Comparison of ENCODE assay signal across 8 mouse cellular contexts in the genomic region with DNA sequence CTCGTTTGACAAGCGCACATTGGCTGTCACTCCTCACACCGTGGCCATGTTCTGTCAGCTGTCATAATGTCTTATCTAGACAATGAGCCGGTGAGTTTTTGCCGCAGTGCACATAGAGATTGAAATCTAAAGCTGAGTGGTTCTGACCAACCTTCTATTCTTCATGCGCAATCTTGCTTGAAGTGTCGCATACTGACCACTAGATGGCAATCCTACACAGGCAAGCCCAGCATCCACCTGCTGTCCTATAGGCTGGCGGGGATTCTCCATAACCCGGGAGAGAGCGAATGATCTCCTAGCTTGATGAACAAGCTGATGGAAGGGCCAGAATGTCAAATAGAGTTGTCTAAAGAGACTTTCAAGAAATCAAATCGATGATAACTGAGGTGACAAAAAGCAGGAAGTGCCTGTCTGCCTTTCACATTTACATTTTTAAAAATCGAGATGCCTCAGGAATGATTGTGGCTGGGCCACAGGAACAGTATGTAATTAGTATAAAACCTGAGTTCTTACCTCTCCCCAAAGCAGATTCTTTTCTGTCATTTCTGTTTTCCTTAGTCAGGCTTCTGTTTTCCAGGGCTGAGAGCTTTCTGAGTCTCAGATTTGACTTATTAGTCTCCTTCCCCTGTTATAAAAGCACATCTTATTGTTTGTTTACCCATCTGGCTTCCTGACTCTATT.
DNase-seq lines count a peak whose midpoint lies in the region; ATAC-seq and TF ChIP-seq lines count a peak whose summit lies in the region.

No protein-coding gene starts in this region.

- DNase-seq in heart, adult 11 months: no peak
- peak; percentile 82 for DNase-seq in embryonic facial prominence, embryonic 14.5 days (ENCODE audit: low spot score)
- peak; percentile 91 for DNase-seq in hindbrain, postnatal 0 days (ENCODE audit: low spot score)
- DNase-seq in layer of hippocampus, postnatal 25 days (ENCODE audit: extremely low spot score in 1 of 2, low spot score in 1 of 2): peak; percentile 33 to 61
- DNase-seq in right cerebral cortex, postnatal 4 days: peak; percentile 53

- TF ChIP-seq CTCF in bone marrow, adult 2 months (IDR thresholded peaks at IDR 0.05; ENCODE audit: control insufficient read depth, insufficient read depth, low read length): peak; percentile 57
- TF ChIP-seq CTCF in hindbrain, postnatal 0 days (IDR thresholded peaks at IDR 0.05; ENCODE audit: low read depth): peak; percentile 99

- H3K4me2 ChIP-seq in heart, embryonic 11.5 days: no peak overlapping the region
- no peak overlapping the region for H3K4me2 ChIP-seq in embryonic facial prominence, embryonic 14.5 days (ENCODE audit: low read depth, low read length)
- no peak overlapping the region for H3K4me2 ChIP-seq in hindbrain, postnatal 0 days (ENCODE audit: low read depth, low read length)

- H3K9me3 ChIP-seq in heart, embryonic 11.5 days (replicated peaks; ENCODE audit: control insufficient read depth, low read length): no peaks in the 10 kb centered on the region
- no peaks in the 10 kb centered on the region for H3K9me3 ChIP-seq in embryonic facial prominence, embryonic 14.5 days (ENCODE audit: control insufficient read depth, low read length)
- H3K9me3 ChIP-seq in hindbrain, postnatal 0 days (ENCODE audit: low read length): no peaks in the 10 kb centered on the region

- no peak overlapping the region for H3K4me3 ChIP-seq in heart, embryonic 11.5 days (ENCODE audit: low read depth, low read length)
- no peak overlapping the region for H3K4me3 ChIP-seq in bone marrow, adult 2 months (replicated peaks; ENCODE audit: control insufficient read depth, low read depth, low read length)
- H3K4me3 ChIP-seq in embryonic facial prominence, embryonic 14.5 days (ENCODE audit: low read depth, low read length): no peak overlapping the region
- no peak overlapping the region for H3K4me3 ChIP-seq in hindbrain, postnatal 0 days (ENCODE audit: low read length)

- H3K9ac ChIP-seq in heart, embryonic 11.5 days (ENCODE audit: low read depth, low read length): no peak overlapping the region
- H3K9ac ChIP-seq in embryonic facial prominence, embryonic 14.5 days (ENCODE audit: low read depth, low read length): no peak overlapping the region
- no peak overlapping the region for H3K9ac ChIP-seq in hindbrain, postnatal 0 days (replicated peaks; ENCODE audit: low read length)

- no peaks in the 10 kb centered on the region for H3K27me3 ChIP-seq in heart, embryonic 11.5 days (ENCODE audit: control insufficient read depth, insufficient read depth, low read length)
- H3K27me3 ChIP-seq in embryonic facial prominence, embryonic 14.5 days (replicated peaks; ENCODE audit: control insufficient read depth, insufficient read depth, low read length): 0 out of 2 replicates have a peak, but pooled peaks cover 3% of the 10 kb centered on the region
- no peaks in the 10 kb centered on the region for H3K27me3 ChIP-seq in hindbrain, postnatal 0 days (ENCODE audit: insufficient read depth, low read length)

- WGBS in heart, embryonic 11.5 days (ENCODE audit: insufficient replicate concordance): 30% methylated on average over 12 of the region's 12 CpGs
- WGBS in bone marrow, adult 2 months: 13% methylated on average over 12 of the region's 12 CpGs
- WGBS in embryonic facial prominence, embryonic 14.5 days: 23% methylated on average over 12 of the region's 12 CpGs
- WGBS in hindbrain, postnatal 0 days: 13% methylated on average over 12 of the region's 12 CpGs

- ATAC-seq in heart, embryonic 11.5 days (replicated peaks; ENCODE audit: insufficient number of reproducible peaks, low FRiP score, low TSS enrichment): 0 out of 2 replicates have a peak, but pooled peaks have one; percentile 52
- ATAC-seq in embryonic facial prominence, embryonic 14.5 days (ENCODE audit: low read depth): peak; percentile 84
- peak; percentile 92 for ATAC-seq in hindbrain, postnatal 0 days
- peak; percentile 94 for ATAC-seq in megakaryocyte-erythroid progenitor cell, adult 5-6 weeks (replicated peaks; ENCODE audit: low FRiP score, low TSS enrichment, poor library complexity, severe bottlenecking)

- TF ChIP-seq POLR2A in bone marrow, adult 2 months (IDR thresholded peaks at IDR 0.05; ENCODE audit: borderline replicate concordance, control insufficient read depth, low read depth, low read length): no peak

- no peaks in the 10 kb centered on the region for H3K4me1 ChIP-seq in heart, embryonic 11.5 days (ENCODE audit: control insufficient read depth, insufficient read depth, low read length)
- no peaks in the 10 kb centered on the region for H3K4me1 ChIP-seq in bone marrow, adult 2 months (ENCODE audit: control insufficient read depth, insufficient read depth, low read length)
- no peaks in the 10 kb centered on the region for H3K4me1 ChIP-seq in embryonic facial prominence, embryonic 14.5 days (ENCODE audit: control insufficient read depth, insufficient read depth, low read length)
- H3K4me1 ChIP-seq in hindbrain, postnatal 0 days (ENCODE audit: insufficient read depth, low read length): no peaks in the 10 kb centered on the region

- no peak overlapping the region for H3K27ac ChIP-seq in heart, embryonic 11.5 days (ENCODE audit: low read depth, low read length)
- no peak overlapping the region for H3K27ac ChIP-seq in bone marrow, adult 2 months (ENCODE audit: control insufficient read depth, insufficient read depth, low read depth, low read length, poor library complexity)
- no peak overlapping the region for H3K27ac ChIP-seq in embryonic facial prominence, embryonic 14.5 days (replicated peaks; ENCODE audit: low read depth, low read length)
- no peak overlapping the region for H3K27ac ChIP-seq in hindbrain, postnatal 0 days

- no peaks in the 10 kb centered on the region for H3K36me3 ChIP-seq in heart, embryonic 11.5 days (ENCODE audit: control insufficient read depth, insufficient read depth, low read length)
- no peaks in the 10 kb centered on the region for H3K36me3 ChIP-seq in embryonic facial prominence, embryonic 14.5 days (ENCODE audit: control insufficient read depth, insufficient read depth, low read length)
- no peaks in the 10 kb centered on the region for H3K36me3 ChIP-seq in hindbrain, postnatal 0 days (ENCODE audit: insufficient read depth, low read length)
